Mouse (Mus musculus): Measurements from ENCODE around the gene Nudt16l1.

Nudt16l1 gene

DNA sequence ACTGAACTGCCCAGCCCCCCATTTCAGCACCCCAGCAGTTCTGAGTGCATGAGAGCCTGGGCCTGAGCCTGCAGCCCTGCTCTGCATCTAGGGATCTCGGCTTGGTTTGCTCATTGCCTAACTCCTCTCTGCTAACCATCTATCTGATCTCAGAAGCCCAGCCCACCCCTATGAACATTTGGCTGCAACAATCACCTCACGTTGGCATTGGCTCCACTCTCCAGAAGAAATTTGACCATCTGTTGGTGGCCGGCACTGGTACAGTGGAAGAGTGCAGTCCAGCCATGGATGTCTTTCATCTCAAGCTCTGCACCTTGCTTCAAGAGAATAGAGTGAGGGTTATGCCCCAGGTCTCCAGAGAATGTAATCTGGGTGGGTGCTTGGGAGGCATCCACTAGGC, 18.9 kb downstream of the Nudt16l1 start:
- in situ Hi-C loops (cut with MboI, MseI): no loop called here

DNA sequence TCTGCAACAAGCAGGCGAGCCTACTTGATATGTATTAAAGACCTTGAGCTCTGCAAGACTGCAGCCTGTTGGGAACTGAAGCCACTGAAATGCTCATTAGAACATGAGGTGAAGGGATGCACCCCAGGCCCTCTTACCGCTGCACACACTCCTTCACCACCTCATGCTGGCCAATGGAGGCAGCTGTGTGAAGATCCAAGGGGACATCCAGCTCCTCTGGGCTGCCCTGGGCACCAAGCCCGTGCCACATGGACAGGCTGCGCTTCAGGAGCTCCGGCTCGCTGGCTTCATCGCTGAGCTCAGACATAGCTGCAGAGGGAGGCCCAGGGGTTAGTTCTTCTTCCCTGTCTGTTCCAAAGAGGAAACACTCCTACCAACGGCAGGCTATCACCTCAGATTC, 21.7 kb downstream of the Nudt16l1 start:
- in situ Hi-C loops (cut with MboI, MseI): no loop called here

DNA sequence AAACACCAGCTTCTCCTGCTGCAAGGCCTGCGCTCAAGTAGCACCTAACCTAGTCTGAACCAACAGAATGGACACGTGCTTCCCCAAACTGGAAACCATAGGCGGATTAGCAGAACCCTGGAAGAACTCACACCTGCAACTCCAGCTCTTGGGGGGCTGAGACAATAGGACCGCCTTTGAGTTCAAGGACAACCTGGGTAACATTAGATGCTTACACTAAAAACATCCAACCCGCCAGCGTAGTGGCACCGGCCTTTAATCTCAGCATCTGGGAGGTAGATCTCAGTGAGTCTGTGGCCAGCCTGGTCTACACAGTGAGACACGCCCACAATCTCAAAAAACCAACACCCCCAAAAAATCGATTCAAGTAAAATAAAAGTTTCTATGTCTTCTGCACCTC, 24.8 kb downstream of the Nudt16l1 start:
- in situ Hi-C loops (cut with MboI, MseI): no loop called here

DNA sequence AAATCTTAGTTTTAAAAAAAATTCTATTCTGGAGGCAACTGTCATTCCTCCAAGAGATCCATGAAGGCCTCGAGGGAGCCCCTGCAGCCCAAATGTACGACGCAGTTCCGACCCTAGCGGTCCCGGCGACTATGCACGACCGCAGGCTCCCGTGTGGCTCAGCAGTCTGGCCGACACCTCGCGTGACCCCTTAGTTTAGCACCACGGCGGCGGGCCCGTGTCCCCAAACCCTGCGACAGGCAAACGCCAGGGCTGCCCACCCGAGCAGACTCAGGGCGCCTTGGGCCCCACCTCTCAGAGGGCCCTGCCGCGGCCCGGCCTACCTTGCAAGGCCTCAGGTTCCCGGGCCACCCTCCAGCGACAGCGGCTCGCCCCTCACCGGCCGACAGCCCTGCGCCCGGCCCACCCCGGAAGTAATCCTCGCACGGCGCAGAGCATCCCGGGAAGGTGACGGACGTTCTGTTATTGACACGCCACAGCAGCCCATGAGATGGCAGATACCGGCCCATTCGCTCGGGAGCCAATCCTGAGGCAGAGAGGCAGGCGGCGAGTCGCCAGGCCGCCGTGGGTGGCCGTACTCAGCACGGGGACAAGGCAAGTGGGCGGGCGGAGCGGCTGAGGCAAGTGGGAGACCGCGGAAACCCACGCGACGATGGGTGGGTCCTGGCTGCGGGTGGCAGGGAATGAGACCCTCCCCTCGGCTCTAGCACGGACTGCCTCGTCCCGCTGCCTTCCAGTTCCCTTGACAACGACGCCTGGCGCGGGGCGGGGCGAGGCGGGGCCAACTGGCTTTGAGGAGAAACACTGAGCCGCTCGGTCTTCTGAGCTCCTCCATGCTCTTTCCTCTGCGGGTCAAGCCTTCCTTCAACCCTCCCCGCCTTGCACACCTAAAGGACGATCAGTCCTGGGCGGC, 25.5 kb downstream of the Nudt16l1 start, which contains the start of gene Anks3:
Gene Anks3 (minus strand): TSS at position 409 of the 913 bp plus-strand sequence.
- in situ Hi-C loops (cut with MboI, MseI): no loop called here

DNA sequence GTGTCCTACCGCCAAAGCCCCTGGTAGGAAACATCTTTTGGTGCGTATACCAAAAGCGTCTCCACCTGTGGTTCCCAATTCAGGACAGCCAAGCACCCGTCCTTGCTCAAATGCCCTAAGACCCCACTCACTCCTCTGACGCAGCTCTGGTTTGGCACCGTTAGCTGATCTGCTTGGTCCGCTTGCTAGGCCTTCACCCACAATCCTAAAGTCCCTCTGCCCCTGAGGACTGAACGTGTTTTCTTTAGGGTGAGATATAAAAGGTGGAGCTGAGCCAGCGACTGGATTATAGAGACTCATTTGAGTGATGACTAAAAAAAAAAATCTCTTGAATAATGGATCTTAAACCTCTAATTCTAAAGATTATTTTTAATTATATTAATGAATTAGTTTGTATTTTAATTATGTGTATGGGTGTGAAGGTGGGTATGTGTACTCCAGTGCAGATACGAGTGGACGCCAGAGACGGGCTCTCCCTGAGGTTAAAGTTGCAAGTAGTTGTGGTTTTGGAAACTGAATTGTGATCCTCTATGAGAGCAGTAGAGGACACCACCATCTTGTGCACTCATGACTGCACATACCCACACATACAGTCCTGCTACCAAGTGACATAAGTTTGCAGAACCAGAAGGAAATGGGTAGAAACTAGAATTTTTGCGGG, 26.3 kb downstream of the Nudt16l1 start:
- in situ Hi-C loops (cut with MboI, MseI): no loop called here

DNA sequence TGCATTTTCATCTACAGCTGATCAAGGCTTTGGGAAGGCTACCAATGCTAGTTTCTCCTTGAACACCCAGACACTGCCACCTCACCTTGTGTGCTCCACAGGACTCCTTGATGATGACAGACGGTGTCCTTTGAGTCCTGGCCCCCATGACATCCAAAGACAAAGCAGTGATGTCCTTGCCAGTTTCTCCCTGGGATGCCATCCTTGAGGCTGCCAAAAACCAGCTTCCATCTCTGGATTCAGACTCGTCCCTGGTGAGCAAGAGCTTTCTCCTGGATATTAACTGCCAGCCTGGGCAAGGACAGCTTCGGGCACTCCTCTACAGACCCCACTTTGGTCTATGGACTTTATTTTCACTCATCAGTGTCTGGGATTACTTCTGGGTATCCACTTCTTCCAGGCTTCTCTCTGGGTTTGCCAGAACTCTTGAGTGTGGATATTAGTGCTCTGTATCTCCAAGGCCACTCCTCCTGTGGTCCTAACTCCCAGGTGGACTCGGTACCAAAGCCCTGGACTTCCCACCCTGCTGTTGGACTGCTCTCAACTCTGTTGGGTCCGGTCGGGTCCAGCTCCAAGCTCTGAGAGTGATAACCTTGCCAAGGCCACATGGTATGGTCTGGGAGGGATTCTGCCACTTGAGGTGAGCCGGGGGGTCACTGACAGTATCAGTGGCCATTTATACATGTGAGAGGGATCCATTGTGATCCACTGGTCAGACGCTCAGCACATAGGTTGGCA, 27.0 kb downstream of the Nudt16l1 start:
- in situ Hi-C loops (cut with MboI, MseI): no loop called here

DNA sequence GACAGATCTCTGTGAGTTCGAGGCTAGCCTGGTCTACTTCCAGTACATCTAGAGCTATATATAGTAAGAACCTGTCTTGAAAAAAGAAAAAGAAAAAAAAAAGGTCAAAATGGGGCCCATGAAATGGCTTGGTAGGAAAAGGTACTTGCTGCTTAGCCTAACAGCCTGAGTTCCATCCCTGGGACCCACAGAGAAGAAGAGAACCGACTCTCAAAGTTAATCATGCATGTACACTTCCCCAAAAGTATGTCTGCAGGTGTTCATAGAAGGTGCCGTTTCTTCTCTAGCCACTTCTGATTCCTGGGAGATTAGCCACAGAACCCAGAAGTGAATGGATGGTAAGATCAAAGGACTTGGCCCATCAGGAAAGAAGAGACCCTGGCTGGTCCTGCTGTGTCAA, 29.9 kb downstream of the Nudt16l1 start:
- in situ Hi-C loops (cut with MboI, MseI): no loop called here

DNA sequence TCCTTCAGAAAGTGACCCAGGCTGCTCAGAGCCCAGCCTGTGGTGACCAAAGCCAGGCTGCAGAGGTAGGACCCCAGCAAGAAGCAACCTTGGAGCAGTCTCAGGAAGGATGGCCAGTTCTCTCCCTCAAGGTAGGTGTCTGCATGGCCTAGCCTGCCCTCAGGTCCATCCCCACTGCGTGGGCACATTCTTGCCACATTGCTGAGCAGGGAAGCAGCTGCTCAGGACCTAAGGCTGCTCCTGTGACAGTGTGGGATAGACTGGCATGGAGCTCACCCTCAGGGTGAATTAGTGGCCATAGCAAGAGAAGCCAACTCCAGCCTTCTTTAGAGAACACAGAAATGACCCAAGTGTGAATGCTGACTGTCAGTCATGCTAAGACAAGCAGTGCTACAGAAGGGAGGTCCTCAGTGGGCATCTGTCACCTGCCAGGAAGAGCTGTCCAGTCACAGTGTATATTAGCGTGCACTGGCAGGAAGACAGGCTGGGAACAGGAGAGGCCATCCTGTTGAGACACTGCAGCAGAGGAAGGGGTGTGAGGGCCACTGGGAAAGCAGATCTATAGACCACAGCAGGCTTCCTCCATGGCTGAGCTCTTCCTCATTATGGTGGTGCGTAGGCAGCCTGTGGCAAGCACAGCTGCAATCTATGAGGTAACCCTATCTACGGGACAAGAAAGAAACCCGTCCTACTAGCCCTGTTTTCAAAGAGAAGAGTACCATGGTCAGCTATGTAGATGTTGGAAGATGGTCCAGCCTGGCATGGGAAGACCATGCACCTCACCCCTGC, 30.7 kb downstream of the Nudt16l1 start:
- in situ Hi-C loops (cut with MboI, MseI): no loop called here

DNA sequence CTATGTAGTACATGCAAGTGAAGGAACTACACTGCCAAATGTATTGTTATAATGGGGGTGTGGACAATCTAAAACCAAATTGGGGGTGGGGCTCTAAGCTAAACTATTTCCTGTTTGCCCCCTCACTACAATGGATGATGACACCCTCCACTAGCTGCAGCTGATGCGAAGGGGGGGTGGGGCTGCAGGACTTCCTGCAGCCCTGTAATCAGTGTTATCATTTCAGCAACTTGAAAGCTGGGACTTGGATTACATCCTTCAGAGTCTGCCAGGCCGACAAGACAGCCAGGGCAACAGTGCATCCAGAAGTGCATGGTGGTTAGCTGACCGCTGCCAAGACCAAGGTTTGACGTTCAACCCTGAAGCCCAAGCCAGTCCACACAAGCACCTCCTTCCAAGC, 33.1 kb downstream of the Nudt16l1 start:
- in situ Hi-C loops (cut with MboI, MseI): no loop called here

DNA sequence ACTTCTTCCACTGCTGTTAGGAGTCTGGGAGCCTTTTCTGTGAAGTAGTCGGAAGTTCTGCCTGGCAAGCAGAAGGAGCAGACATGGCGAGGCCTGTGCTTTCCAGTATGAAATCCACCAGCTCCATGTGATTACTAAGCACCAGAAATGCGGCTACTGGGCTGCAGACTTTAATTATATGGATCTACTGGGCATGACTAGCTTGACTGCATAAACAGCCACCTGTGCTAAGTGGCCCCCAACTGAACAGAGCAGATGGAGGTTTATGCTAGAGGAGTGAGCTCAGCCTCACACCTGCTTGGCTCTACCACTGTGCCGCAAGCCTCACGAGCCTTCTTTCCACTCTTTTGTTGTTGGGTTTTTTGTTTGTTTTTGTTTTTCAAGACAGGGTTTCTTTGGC, 36.0 kb downstream of the Nudt16l1 start:
- in situ Hi-C loops (cut with MboI, MseI): no loop called here

DNA sequence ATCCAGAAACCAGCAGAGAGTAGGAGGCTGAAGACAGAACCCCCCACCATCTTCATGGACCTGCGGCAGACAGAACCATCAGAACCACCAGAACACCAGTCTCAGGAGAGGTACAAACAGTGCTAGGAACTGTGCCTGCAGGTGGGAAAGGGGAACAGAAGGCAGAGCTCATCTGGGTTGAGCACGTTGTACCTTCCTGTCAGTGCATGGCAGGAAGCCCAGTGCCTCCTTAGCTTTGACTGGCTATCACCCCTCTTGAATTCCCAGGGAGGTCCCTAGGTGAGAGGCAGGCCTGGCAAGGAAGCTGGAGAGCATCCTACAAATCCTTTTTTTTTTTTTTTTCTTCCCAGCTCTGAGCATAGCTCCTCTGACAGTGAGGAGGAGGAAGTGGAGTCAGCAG, 37.6 kb downstream of the Nudt16l1 start:
- in situ Hi-C loops (cut with MboI, MseI): no loop called here

DNA sequence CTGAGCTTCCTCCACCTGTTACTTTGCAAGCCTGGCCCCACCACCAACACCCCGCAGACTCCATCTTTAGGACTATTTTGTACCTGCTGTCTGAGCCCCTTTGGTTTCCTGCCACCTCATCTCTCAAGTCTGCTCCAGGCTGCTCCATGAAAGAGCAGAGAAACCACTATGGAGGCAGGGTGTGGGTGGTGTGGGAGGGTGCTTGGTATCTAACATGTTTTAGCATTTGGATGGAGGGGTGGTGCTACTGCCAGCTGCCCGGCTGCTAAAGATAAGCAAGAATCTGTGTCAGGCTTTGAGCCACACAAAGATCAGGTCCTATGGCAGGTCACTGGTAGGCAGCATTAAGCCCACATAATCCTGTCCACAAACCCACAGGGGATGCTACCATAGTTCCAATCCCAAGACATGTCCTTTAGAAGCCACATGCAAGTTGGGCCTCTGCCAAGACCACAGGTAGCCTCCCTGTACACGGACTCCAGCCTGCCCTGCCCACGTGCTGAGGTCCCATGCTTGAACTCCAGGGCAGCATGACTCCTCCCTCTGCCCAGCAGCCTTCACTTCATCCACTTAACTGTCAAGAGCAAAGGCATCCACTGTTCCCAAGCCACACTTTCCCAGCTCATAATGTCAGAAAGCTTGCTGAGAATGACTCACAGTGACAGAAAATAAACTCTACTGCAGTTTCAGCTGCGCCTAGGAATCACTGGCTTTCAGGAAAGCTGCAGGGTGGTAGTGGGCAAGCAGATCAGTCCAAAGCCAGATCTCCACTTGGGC, 39.9 kb downstream of the Nudt16l1 start:
- in situ Hi-C loops (cut with MboI, MseI): no loop called here

DNA sequence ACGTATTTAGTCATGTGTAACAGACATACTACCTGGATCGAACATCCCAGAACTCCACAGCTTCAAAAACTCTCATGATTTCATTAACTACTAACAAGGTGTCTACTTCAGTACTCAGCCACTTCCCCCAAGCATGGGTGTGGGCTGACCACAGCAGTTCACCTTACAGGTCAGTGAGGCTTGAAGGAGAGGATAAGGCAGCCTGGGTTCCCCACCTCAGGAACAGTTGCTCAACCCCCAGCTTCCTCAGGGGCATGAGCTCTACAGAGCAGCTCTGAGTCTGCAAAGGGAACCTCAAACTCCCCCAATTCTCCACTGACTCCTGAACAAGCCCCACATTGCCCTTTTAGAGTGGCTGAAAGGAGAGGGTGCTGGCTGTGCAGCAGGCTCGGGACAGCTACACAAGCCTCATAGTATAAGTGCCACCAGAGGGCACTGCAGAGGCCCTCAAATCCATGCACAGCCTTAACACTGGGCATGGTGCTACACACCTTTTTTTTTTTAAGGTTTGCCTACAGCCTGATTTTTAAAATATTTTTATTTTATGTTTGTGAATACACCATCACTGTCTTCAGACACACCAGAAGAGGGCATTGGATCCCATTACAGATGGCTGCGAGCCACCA, 41.3 kb downstream of the Nudt16l1 start:
- in situ Hi-C loops (cut with MboI, MseI): no loop called here

DNA sequence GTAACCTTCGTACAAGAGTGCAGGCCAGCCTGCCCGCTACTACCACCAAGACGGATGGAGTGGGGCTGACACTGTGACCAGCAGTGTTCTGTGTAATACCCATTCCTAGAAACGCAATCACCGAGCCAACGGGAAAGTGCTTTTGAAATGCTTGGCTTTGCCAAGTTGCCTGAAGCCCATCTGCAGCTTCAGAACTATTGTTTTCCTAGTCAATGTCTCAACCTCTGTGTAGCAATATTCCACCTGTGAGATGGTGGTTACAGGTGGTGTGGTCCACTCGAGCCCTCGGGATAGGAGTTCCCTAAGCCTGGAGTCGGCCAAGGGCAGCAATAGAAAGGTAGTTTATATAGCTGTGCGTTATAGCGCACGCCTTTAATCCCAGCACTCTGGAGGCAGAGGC, 46.2 kb downstream of the Nudt16l1 start:
- in situ Hi-C loops (cut with MboI, MseI): loop anchor here (5.0 kb wide), 1 partner anchor 158 kb away; no protein-coding TSS in a partner anchor

Measured in T-helper 1 cell (primary cell).